Mouse (Mus musculus) CD8-positive naive resting alpha-beta T cell, adult 2 months (primary cell): ENCODE results near the gene Olfr117.
"Not testable (repeated sequence)": the region's sequence is repeated elsewhere in the genome, so short reads cannot be mapped to it uniquely, and the experiment has no call there.

Experiments used
- DNase-seq, 2 experiments: peaks; one replicate each; pipeline ENCODE4 v3.0.0; 2022; ENCODE audit warnings: low read depth in 2 of 2, low spot score in 2 of 2

Olfr117 gene

DNA sequence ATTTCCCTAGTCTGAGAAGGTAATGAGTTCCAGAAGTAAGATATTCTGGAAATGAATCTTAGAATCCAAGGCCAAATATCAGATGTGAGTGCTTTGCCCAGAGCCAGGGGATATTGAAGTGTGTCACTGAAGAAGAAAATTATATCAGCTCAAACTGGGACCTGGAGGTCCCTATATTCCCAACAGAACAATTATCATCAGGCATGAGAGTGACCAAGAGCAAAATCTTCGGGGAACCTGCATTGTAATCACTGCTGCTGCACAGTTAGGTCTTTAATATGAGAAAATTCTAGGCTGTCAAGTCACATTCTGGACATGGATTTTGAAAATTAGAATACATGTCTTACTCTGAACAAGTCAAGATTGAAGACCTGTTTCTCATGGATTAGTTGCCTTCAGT, at the start of gene Olfr117:
Olfr117 (minus strand) TSS at position 101 of the 400 bp plus-strand sequence.
- no peak for DNase-seq

DNA sequence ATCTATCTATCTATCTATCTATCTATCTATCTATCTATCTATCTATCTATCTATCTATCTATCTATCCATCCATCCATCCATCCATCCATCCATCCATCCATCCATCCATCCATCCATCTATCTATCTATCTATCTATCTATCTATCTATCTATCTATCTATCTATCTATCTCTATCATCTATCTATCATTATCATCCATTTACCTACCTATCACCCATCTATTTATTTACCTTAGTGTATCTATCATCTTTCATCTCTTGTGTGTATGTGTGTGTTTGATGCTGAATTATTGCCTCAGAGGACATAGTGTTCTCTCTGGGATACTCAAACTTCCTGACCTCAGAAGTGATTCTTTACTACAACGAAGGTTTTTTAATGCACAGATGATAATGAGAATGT, 32.7 kb upstream of the Olfr117 start, which contains the start of gene Olfr119:
Olfr119 (plus strand) TSS at position 301 of the 400 bp plus-strand sequence.
- DNase-seq: not testable (repeated sequence)

DNA sequence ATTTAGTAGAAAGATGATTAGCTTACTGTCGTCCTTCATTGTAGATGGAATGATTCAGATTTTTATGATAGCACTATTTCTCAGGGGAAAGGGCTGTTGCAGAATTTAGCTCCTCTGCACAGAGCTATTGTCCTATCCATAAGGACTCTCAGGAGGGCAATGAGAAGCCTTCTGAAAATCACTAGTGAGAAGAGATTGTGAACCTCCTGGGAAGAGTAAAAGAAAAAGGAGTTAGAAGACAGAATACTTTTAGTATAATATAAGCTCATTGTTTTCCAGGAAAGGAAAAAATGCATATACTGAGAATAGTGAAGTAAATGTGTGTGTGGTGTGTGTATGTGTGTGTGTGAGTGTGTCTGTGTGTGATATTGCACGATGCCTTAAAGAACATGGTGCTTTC, 3.1 kb upstream of the Olfr117 start, which contains the start of gene Olfr118:
Olfr118 (plus strand) TSS at position 301 of the 400 bp plus-strand sequence.
- DNase-seq: no peak

DNA sequence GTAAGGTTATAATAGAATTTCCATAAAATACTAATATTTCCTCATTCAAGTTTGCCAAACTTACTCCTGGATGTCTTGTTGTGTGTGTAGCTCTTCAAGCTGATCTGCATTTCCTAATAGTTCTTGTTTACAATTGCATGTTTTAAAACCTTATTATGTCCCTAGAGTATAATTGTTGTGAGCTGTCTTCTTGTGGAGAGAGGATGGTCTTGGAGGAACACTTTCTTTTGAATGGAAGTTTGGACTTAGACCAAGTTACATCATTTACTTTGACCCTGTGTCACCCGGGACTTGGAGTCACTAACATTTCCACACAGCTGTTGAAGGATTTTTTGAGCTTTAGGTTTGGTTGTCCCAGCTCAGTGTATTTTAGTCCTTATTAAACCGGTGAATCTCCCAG, 36.6 kb downstream of the Olfr117 start, which contains the start of the genes Olfr115 and Olfr116:
Olfr115 (minus strand) TSS at position 101 of the 400 bp plus-strand sequence.
Olfr116 (minus strand) TSS at position 191 of the 400 bp plus-strand sequence.
- no peak for DNase-seq
